Mouse (Mus musculus): ENCODE data around the gene Bmi1.

GRCm38 (mm10) chr2:18688286-18688685 is 11.5 kb downstream of the Bmi1 start:
- no peak for TF ChIP-seq CTCF (conservative IDR thresholded peaks at IDR 0.05; ENCODE audit: insufficient read depth, insufficient read length, low read depth, low read length)
- TF ChIP-seq POLR2A (IDR thresholded peaks at IDR 0.05; ENCODE audit: low read depth, low read length): no peak
